Mouse (Mus musculus): ENCODE data around the gene Foxa2. TPM values are rescaled to one million over a fixed set of nuclear protein-coding genes. Genes with fewer than 3 reads are reported as not detected.

The Foxa2 gene
- polyA plus RNA-seq, 1 experiment = not detected

- no peak for DNase-seq (ENCODE audit: extremely low spot score in 1 of 2, low spot score in 1 of 2)
Observed at GRCm38 (mm10) chr2:148013382-148013781, 33.4 kb downstream of the Foxa2 start.

DNA sequence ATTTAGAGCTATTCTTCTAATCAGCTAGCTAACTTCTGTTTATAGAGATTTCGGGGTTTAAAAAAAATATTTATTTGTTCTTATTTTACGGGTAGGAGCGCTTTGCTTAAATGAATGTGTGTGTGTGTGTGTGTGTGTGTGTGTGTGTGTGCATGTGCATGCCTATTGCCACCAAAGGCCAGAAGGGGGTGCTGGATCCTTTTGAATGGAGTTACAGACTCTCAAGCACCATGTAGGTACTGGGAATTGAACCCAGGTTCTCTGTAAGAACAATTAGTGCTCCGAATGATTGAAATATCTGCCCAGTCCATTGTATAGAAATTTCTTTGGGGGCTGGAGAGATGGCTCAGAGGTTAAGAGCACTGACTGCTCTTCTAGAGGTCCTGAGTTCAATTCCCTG lies 37.7 kb downstream of the Foxa2 start:
- no peak for DNase-seq (ENCODE audit: extremely low spot score in 1 of 2, low spot score in 1 of 2)

DNA sequence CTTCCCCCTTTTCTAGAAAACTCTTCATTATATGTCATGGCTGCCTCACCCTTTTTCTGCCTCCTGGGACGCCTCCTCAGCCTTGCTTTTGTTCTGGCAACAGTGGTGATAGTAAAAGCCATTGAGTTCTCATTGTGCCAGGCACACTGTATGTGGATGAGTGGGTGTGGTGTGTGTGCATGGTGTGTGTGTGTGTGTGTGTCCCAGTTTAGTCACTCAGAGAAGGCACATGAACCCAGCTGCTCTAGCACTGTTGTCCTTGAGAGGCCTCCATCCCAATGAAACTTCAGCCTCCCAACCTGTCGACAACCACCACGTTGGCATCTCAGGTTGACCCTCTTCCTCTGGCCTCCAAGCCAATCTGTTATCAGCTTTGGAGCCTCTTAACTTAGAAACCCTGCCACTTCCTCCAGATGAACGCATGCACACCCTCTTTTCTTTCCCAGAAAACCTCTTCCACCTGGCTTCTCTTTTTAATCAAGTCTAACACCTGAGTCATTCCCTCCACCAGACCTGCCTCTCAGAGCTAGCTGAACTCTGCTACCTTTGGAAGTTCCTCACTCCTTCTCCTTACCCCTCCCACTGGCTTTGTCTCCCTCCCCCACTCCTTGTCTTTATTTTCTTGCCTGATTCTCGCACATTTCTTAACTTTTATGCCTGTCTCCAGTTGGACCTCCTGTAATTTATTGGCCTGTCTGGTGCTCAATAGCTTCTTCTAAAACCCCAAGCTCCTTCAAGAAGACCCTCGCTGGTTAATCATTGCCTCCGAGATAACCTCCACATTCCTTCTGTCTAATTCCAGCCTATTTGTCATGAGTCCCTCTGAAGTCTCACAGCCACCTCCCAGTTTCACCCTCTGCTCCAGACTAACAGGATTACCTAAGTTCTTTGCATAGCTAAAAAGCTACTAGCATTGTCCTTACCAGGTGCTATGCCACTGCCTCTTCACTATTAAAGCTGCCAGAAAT lies 41.9 kb downstream of the Foxa2 start:
- no peak for DNase-seq (ENCODE audit: extremely low spot score in 1 of 2, low spot score in 1 of 2)

DNA sequence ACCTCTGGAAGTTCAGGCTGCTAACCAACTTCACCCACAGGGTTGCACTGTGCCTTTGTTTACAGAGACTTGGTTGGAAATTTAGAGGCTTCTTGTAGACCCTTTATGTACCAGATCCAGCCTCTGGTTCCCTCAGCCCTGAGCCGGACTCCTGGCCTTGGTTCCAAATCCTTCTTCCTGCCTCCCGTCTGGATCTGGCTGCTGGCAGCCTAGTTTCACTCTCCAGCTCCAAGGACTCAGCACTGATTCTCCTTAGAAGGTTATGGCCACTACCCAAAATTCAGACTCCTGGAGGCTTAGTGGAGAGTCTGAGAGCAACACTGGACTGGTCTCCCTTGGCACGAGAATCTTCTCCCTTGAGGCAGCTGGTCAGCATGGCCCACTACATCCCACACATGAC lies 43.3 kb downstream of the Foxa2 start:
- no peak for DNase-seq (ENCODE audit: extremely low spot score in 1 of 2, low spot score in 1 of 2)

GRCm38 (mm10) chr2:147998206-147998966 lies 48.4 kb downstream of the Foxa2 start:
- DNase-seq (ENCODE audit: extremely low spot score in 1 of 2, low spot score in 1 of 2) = no peak

GRCm38 (mm10) chr2:147996781-147997180 lies 50.0 kb downstream of the Foxa2 start:
- DNase-seq (ENCODE audit: extremely low spot score in 1 of 2, low spot score in 1 of 2) = no peak

- no peak for DNase-seq (ENCODE audit: extremely low spot score in 1 of 2, low spot score in 1 of 2)
Observed at GRCm38 (mm10) chr2:147993821-147994220, 52.9 kb downstream of the Foxa2 start.

- DNase-seq (ENCODE audit: extremely low spot score in 1 of 2, low spot score in 1 of 2) = no peak
Observed at GRCm38 (mm10) chr2:147992935-147993679, 53.7 kb downstream of the Foxa2 start.

Measured in frontal cortex, adult 2 months (tissue).